Mouse (Mus musculus) G1E (cell line): ENCODE data around the gene Bola2.

Source experiments
- CTCF ChIP-seq: IDR thresholded peaks from 2 replicates; pipeline ENCODE4 v1.5.1; 2012; ENCODE audit warnings: low read depth, low read length, inconsistent platforms, mixed read lengths
- GATA1 ChIP-seq: IDR thresholded peaks from 2 replicates; pipeline ENCODE4 v1.6.1; 2012; ENCODE audit warnings: borderline replicate concordance, low read length, inconsistent platforms, mixed read lengths
- GATA2 ChIP-seq: IDR thresholded peaks from 2 replicates; pipeline ENCODE4 v1.6.1; 2012; ENCODE audit warnings: low read depth, low read length, inconsistent platforms, borderline replicate concordance
- TAL1 ChIP-seq: conservative IDR thresholded peaks from 2 replicates; pipeline ENCODE4 v1.6.1; 2012; ENCODE audit warnings: low read depth, low read length, inconsistent platforms, mixed read lengths

GRCm38 (mm10) chr7:126650852-126651251 is 44.3 kb upstream of the Bola2 start:
- TF ChIP-seq CTCF (no peak), TAL1 (peak; percentile 86), GATA1 (no peak), GATA2 (peak; percentile 40; the same call in 1 of the 2 replicates)
